Comparison of ENCODE assay signal across 30 mouse cellular contexts in the genomic region with DNA sequence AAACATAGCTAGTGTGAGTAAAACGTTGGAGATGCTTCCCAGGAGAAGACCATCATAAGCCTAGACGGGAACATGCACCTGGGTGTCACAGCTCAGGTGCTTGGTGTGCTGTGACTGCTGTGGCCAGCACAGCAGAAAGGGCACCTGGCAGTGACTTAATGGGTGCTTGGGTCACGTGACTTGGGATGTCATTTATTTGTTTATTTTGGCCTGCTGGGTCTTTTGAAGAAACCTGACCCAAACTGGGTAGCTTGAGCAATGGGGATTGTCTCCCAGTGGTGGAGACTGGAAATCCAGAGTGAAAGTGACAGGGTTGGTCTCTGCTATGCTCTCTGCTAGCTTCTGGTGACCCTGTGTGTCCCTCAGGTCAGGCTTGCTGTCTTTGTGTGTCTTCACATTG. TPM values are rescaled to one million over a fixed set of nuclear protein-coding genes. Genes with fewer than 3 reads are reported as not detected.
DNase-seq lines count a peak whose midpoint lies in the region; TF ChIP-seq lines count a peak whose summit lies in the region.
"Had no signal": no experiment of that assay in that cellular context is flagged by ENCODE, and none has a peak within 500 bp of the region (broad histone marks: within the 10 kb centered on the region; RNA-seq: fewer than 3 reads in every experiment).

No protein-coding gene starts in this region.

- 26% methylated on average over 3 of the region's 3 CpGs for WGBS in liver, adult 2 months

- H3K4me3 ChIP-seq in liver, adult 2 months (ENCODE audit: insufficient read depth, low read depth, low read length) = no peak overlapping the region
- H3K4me3 ChIP-seq in C2C12 (ENCODE audit: insufficient read depth, poor library complexity, severe bottlenecking) = no peak overlapping the region
- H3K4me3 ChIP-seq in MEL (ENCODE audit: control insufficient read depth in 1 of 2, insufficient read depth in 1 of 2, low read depth in 2 of 2, low read length in 2 of 2) = no peak overlapping the region
- H3K4me3 ChIP-seq: forebrain, embryonic 10.5 days; forebrain, embryonic 13.5 days; heart, adult 2 months; heart, embryonic 10.5 days; heart, embryonic 13.5 days; hindbrain, embryonic 15.5 days had no signal

- peaks cover 4% of the 10 kb centered on the region; the same call in 1 of the 2 replicates for H3K36me3 ChIP-seq in liver, adult 2 months (ENCODE audit: control insufficient read depth, insufficient read depth, low read length)
- H3K36me3 ChIP-seq in C2C12 (ENCODE audit: control insufficient read depth, insufficient read depth) = peaks cover 88% of the 10 kb centered on the region
- peaks cover 3 to 10% of the 10 kb centered on the region in 2 experiments for H3K36me3 ChIP-seq in MEL (ENCODE audit: control insufficient read depth in 1 of 2, insufficient read depth in 2 of 2, low read length in 2 of 2)

- TF ChIP-seq RAD21 in MEL (IDR thresholded peaks at IDR 0.05; ENCODE audit: low read depth, low read length) = no peak

- no peak for TF ChIP-seq CTCF in liver, adult 2 months (IDR thresholded peaks at IDR 0.05; ENCODE audit: low read depth, low read length)
- TF ChIP-seq CTCF in C2C12 (IDR thresholded peaks at IDR 0.05; ENCODE audit: control insufficient read depth, insufficient read depth, insufficient read length) (no peak), MEL (IDR thresholded peaks at IDR 0.05 in 2 of 3, conservative IDR thresholded peaks at IDR 0.05 in 1 of 3; ENCODE audit: control insufficient read depth in 1 of 3, insufficient read depth in 1 of 3, low read depth in 2 of 3, low read length in 3 of 3, poor library complexity in 1 of 3, severe bottlenecking in 1 of 3) (no peak)

- TF ChIP-seq POLR2A in liver, adult 2 months (IDR thresholded peaks at IDR 0.05; ENCODE audit: extremely low read depth, insufficient read depth, low read length) = no peak
- TF ChIP-seq POLR2A in MEL (IDR thresholded peaks at IDR 0.05; ENCODE audit: control insufficient read depth in 1 of 2, insufficient read depth in 1 of 2, low read depth in 1 of 2, low read length in 2 of 2, poor library complexity in 1 of 2) = no peak

- TF ChIP-seq EP300 in MEL (IDR thresholded peaks at IDR 0.05; ENCODE audit: low read depth in 1 of 2, low read length in 2 of 2) = no peak

- no peak overlapping the region for H3ac ChIP-seq in C2C12 (ENCODE audit: control insufficient read depth, insufficient read length, low read depth)

- DNase-seq in adrenal gland, postnatal 10 days = peak; percentile 15
- DNase-seq in adrenal gland, adult (ENCODE audit: inconsistent age in 2 of 2, low spot score in 1 of 2) = no peak
- DNase-seq in liver, adult 2 months (ENCODE audit: extremely low read depth, low read depth, low spot score) = peak; percentile 98
- DNase-seq in liver = no peak
- no peak for DNase-seq in MEL (ENCODE audit: low read depth, low spot score)
- DNase-seq in retina, embryonic 14.5 days (ENCODE audit: low spot score) = no peak
- DNase-seq: adrenal gland, adult 8-10 months; adrenal gland, postnatal 36 days; cerebellum, adult 18-20 months; cerebellum, postnatal 14 days; gastrocnemius, postnatal 10 days; gastrocnemius, postnatal 36 days; heart, adult 2 months; heart, postnatal 14 days; heart, postnatal 4 days had no signal

- H3K9me3 ChIP-seq in MEL (replicated peaks; ENCODE audit: insufficient read depth, low read length) = no peaks in the 10 kb centered on the region
- H3K9me3 ChIP-seq: forebrain, embryonic 10.5 days; forebrain, embryonic 13.5 days; heart, embryonic 10.5 days; heart, embryonic 13.5 days; hindbrain, embryonic 15.5 days had no signal

- H3K9ac ChIP-seq in liver, adult 2 months (ENCODE audit: low read depth, low read length) = no peak overlapping the region
- H3K9ac ChIP-seq in MEL (ENCODE audit: control insufficient read depth, low read depth, low read length, poor library complexity, severe bottlenecking) = no peak overlapping the region
- H3K9ac ChIP-seq: forebrain, embryonic 13.5 days; heart, embryonic 13.5 days; hindbrain, embryonic 15.5 days had no signal

- H3K79me3 ChIP-seq in C2C12 (ENCODE audit: low read depth) = no peaks in the 10 kb centered on the region

- H3K4me1 ChIP-seq in liver, adult 2 months (ENCODE audit: control insufficient read depth, insufficient read depth, low read length) = peaks cover 38% of the 10 kb centered on the region
- peaks cover 2 to 12% of the 10 kb centered on the region in 2 experiments for H3K4me1 ChIP-seq in MEL (ENCODE audit: control insufficient read depth in 1 of 2, insufficient read depth in 2 of 2, low read length in 2 of 2)

- H3K79me2 ChIP-seq in liver, adult 2 months (ENCODE audit: control insufficient read depth, insufficient read depth, low read length) = no peaks in the 10 kb centered on the region
- H3K79me2 ChIP-seq in C2C12 (ENCODE audit: control insufficient read depth, insufficient read depth) = no peaks in the 10 kb centered on the region
- no peaks in the 10 kb centered on the region for H3K79me2 ChIP-seq in MEL (ENCODE audit: control insufficient read depth, insufficient read depth, low read length, poor library complexity)

- peak overlapping the region; percentile 67 for H3K27ac ChIP-seq in liver, adult 2 months (replicated peaks; ENCODE audit: insufficient read depth, low read depth, low read length)
- no peak overlapping the region for H3K27ac ChIP-seq in MEL (ENCODE audit: control insufficient read depth, low read depth, low read length)
- H3K27ac ChIP-seq: forebrain, embryonic 10.5 days; forebrain, embryonic 13.5 days; heart, adult 2 months; heart, embryonic 10.5 days; heart, embryonic 13.5 days; hindbrain, embryonic 15.5 days had no signal

- no peaks in the 10 kb centered on the region for H3K27me3 ChIP-seq in liver, adult 2 months (ENCODE audit: control insufficient read depth, insufficient read depth, low read length)
- H3K27me3 ChIP-seq in C2C12 (ENCODE audit: control insufficient read depth, insufficient read depth, insufficient read length) = no peaks in the 10 kb centered on the region
- no peaks in the 10 kb centered on the region for H3K27me3 ChIP-seq in MEL (ENCODE audit: control insufficient read depth in 1 of 2, insufficient read depth in 2 of 2, low read length in 2 of 2)
- H3K27me3 ChIP-seq: CH12.LX; forebrain, embryonic 13.5 days; heart, embryonic 13.5 days; hindbrain, embryonic 15.5 days; Patski had no signal

TF ChIP-seq in C2C12, 6 proteins besides CTCF, POLR2A, EP300 and RAD21:
- TF ChIP-seq MYOD1 (IDR thresholded peaks at IDR 0.05; ENCODE audit: control insufficient read depth, insufficient read length, low read depth) (no peak), MAX (IDR thresholded peaks at IDR 0.05) (no peak), USF1 (IDR thresholded peaks at IDR 0.05; ENCODE audit: low read depth) (peak; percentile 10)
TF ChIP-seq in C2C12: peak in this region for 1.

TF ChIP-seq in MEL, 35 proteins besides CTCF, POLR2A, EP300 and RAD21:
- TF ChIP-seq KAT2A (conservative IDR thresholded peaks at IDR 0.05; ENCODE audit: low read depth, low read length) (no peak), USF1 (IDR thresholded peaks at IDR 0.05; ENCODE audit: low read depth, low read length) (peak; percentile 46; the same call in 1 of the 2 replicates)

RNA-seq across cellular contexts. Expression of a gene that starts 5.8 kb away (rescaled TPM):
- total RNA-seq in adrenal gland, postnatal 10 days (2021) = 1,000 to 10,000 TPM; 1,543 to 1,818 TPM
- total RNA-seq in liver, adult 2 months (2014; rRNA removed) = 147 and 151 TPM in 2 replicates
- polyA plus RNA-seq in liver, adult 2 months (2012; rRNA removed) = 233 and 311 TPM in 2 replicates
- 0.64 TPM for polyA plus RNA-seq in C2C12 (2012; fragmentation: generic; extraction: Trizol)
- 0.13 and 0.23 TPM in 2 replicates for total RNA-seq in MEL (2012; rRNA removed)
- under 1 TPM in 1 of 2 experiments, not detected in 1; 0.52 TPM for polyA plus RNA-seq in MEL (2012; ENCODE audit: insufficient read depth in 1 of 2, insufficient read length in 2 of 2, low read depth in 1 of 2, low replicate concordance in 2 of 2, missing spikeins in 1 of 2)

RNA-seq across cellular contexts. Expression of a gene that starts 6.2 kb away (rescaled TPM):
- 10 to 100 TPM; 10.9 to 24.6 TPM for total RNA-seq in adrenal gland, postnatal 10 days (2021)
- total RNA-seq in liver, adult 2 months (2014; rRNA removed) = not detected in 2 replicates
- polyA plus RNA-seq in liver, adult 2 months (2012; rRNA removed) = 1.4 TPM in 1 of 2 replicates, not detected in the other
- polyA plus RNA-seq in C2C12 (2012; fragmentation: generic; extraction: Trizol) = not detected
- 1.7 and 2.1 TPM in 2 replicates for total RNA-seq in MEL (2012; rRNA removed)
- polyA plus RNA-seq in MEL (2012; ENCODE audit: insufficient read depth in 1 of 2, insufficient read length in 2 of 2, low read depth in 1 of 2, low replicate concordance in 2 of 2, missing spikeins in 1 of 2) = not detected
- total RNA-seq: gastrocnemius, adult 18-20 months; granulocyte monocyte progenitor cell, adult 5-6 weeks had no signal
- polyA plus RNA-seq: embryonic facial prominence, embryonic 11.5 days; embryonic facial prominence, embryonic 14.5 days; forebrain, embryonic 10.5 days; forebrain, embryonic 13.5 days; forebrain, embryonic 16.5 days; heart, adult 2 months; heart, embryonic 10.5 days; heart, embryonic 13.5 days; heart, embryonic 16.5 days; hindbrain, embryonic 11.5 days; hindbrain, embryonic 15.5 days; Patski had no signal

RNA-seq across cellular contexts. Expression of a gene that starts 9.6 kb away (rescaled TPM):
- total RNA-seq in adrenal gland, postnatal 10 days (2021) = 10 to 100 TPM; 47.1 to 49.6 TPM
- total RNA-seq in liver, adult 2 months (2014; rRNA removed) = 2.0 and 3.1 TPM in 2 replicates
- 8.5 and 9.3 TPM in 2 replicates for polyA plus RNA-seq in liver, adult 2 months (2012; rRNA removed)
- 28.6 TPM for polyA plus RNA-seq in C2C12 (2012; fragmentation: generic; extraction: Trizol)
- 19.5 and 20.1 TPM in 2 replicates for total RNA-seq in MEL (2012; rRNA removed)
- 100 to 1,000 TPM in 1 of 2 experiments, 10 to 100 TPM in 1; 72.5 to 247 TPM for polyA plus RNA-seq in MEL (2012; ENCODE audit: insufficient read depth in 1 of 2, insufficient read length in 2 of 2, low read depth in 1 of 2, low replicate concordance in 2 of 2, missing spikeins in 1 of 2)

RNA-seq across cellular contexts. Expression of a gene that starts 13.9 kb away (rescaled TPM):
- total RNA-seq in adrenal gland, postnatal 10 days (2021) = 100 to 1,000 TPM; 178 to 185 TPM
- total RNA-seq in liver, adult 2 months (2014; rRNA removed) = 58.6 and 70.0 TPM in 2 replicates
- polyA plus RNA-seq in liver, adult 2 months (2012; rRNA removed) = 115 and 117 TPM in 2 replicates
- polyA plus RNA-seq in C2C12 (2012; fragmentation: generic; extraction: Trizol) (210 TPM), MEL (2012; ENCODE audit: insufficient read depth in 1 of 2, insufficient read length in 2 of 2, low read depth in 1 of 2, low replicate concordance in 2 of 2, missing spikeins in 1 of 2) (100 to 1,000 TPM in 1 of 2 experiments, not detected in 1; 113 TPM)
- total RNA-seq in MEL (2012; rRNA removed) = 117 and 125 TPM in 2 replicates

RNA-seq across cellular contexts. Expression of a gene that starts 41.3 kb away (rescaled TPM):
- 1 to 10 TPM in 1 of 2 experiments, under 1 TPM in 1; 0.75 to 1.5 TPM for total RNA-seq in adrenal gland, postnatal 10 days (2021)
- total RNA-seq in liver, adult 2 months (2014; rRNA removed) = not detected in 2 replicates
- 0.16 TPM in 1 of 2 replicates, not detected in the other for polyA plus RNA-seq in liver, adult 2 months (2012; rRNA removed)
- 2.2 TPM for polyA plus RNA-seq in C2C12 (2012; fragmentation: generic; extraction: Trizol)
- 0.08 TPM in 1 of 2 replicates, not detected in the other for total RNA-seq in MEL (2012; rRNA removed)
- 1 to 10 TPM in 1 of 2 experiments, not detected in 1; 1.0 TPM for polyA plus RNA-seq in MEL (2012; ENCODE audit: insufficient read depth in 1 of 2, insufficient read length in 2 of 2, low read depth in 1 of 2, low replicate concordance in 2 of 2, missing spikeins in 1 of 2)
- total RNA-seq: granulocyte monocyte progenitor cell, adult 5-6 weeks had no signal

Comparison
In these comparisons a context has a peak if more than half of its experiments do, and no peak if none do; other contexts are left out.
1. DNase-seq: peak in adrenal gland, postnatal 10 days (single experiment) and liver, adult 2 months (single experiment); none in adrenal gland, adult (0 of 2), liver (single experiment), MEL (single experiment) and retina, embryonic 14.5 days (single experiment).
2. RNA of a gene that starts 5.8 kb away (total RNA-seq): 1,543 to 1,818 TPM in adrenal gland, postnatal 10 days and 147 to 151 TPM in liver, adult 2 months; 0.13 to 0.23 TPM in MEL; every median in the first group is over 100 times any median in the second.